Mouse (Mus musculus) layer of hippocampus, adult 9-10 months (tissue): ENCODE results near the gene Plscr1.

ENCODE experiments used
- DNase-seq: peaks from one replicate; pipeline ENCODE4 v3.0.0; 2022; ENCODE audit warnings: low spot score

Plscr1 gene

DNA sequence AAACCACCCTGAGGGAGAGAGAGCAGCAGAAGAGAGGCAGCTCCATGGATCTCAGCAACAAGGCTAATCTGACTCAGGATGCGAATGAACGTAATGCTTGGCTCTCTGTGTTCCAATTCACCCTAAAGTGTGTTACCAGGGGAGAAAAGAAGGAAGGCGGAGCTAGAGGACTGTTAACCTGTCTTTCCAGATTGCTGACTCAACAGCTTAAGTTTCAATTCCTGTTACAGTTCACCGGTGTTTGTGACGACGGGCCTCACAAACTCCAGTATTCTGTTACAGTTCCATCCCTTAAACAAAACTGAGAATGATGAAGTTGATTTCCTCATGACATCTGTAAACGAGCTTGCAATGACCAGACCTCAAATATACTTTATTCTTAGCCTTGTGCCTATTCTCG is 55.5 kb downstream of the Plscr1 start:
- no peak for DNase-seq

GRCm38 (mm10) chr9:92305620-92306220 is 56.2 kb downstream of the Plscr1 start:
- no peak for DNase-seq

- DNase-seq: no peak
Measured at GRCm38 (mm10) chr9:92309077-92309476, 59.5 kb downstream of the Plscr1 start, which contains the start of gene 1700057G04Rik. Gene 1700057G04Rik, plus strand, starts transcription at chr9:92309377.

DNA sequence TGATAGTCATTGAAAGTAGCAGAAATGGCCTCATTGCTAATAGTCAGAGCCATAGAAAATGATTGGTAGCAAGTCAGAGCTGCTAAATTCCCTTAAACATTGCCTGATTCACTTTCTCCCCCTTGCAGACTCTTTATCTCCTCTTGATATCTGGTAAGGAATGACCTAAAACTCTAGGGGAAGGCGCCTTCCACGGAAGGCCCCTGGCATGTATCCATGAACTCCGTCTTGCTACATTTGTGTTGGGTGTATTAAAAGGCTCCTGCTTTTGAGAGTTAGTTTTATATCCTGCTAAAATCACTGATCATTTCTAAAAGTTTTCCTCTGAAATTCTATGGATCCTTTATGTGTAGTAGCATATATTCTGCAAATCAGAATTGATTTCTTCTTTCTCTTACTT is 67.2 kb downstream of the Plscr1 start:
- DNase-seq: no peak
